16 mouse cellular contexts compared by ENCODE assay signal in the genomic region with DNA sequence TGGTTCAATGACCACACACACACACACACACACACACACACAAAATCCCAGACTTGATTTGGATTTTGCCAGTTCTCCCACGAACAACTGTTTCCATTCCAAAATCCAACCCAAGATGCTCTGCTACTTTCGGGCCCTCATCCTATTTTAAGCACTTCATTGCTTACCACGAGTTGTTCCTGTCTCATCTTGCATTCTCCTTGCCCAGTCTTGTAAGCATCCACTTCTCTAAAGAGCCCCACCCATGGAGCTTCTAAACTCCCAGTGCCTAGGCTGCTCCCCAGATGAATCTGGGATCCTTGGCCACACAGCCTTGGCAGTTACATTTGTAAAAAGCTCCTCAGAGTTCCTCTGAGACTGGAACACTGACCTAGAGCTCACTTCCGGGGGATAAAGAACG.
"Had no signal": no experiment of that assay in that cellular context is flagged by ENCODE, and none has a peak within 500 bp of the region (broad histone marks: within the 10 kb centered on the region; RNA-seq: fewer than 3 reads in every experiment).

No protein-coding gene starts in this region.

- H3K9me3 ChIP-seq: lung, embryonic 15.5 days; midbrain, embryonic 13.5 days; midbrain, embryonic 15.5 days; neural tube, embryonic 12.5 days had no signal

- H3K27me3 ChIP-seq: lung, embryonic 15.5 days; megakaryocyte, embryonic 14.5 days; midbrain, embryonic 13.5 days; midbrain, embryonic 15.5 days; neural tube, embryonic 12.5 days had no signal

- H3K4me2 ChIP-seq: lung, embryonic 15.5 days; midbrain, embryonic 11.5 days; midbrain, embryonic 13.5 days; midbrain, embryonic 15.5 days; neural tube, embryonic 12.5 days had no signal

- ATAC-seq: lung, postnatal 0 days; midbrain, embryonic 13.5 days; midbrain, embryonic 15.5 days had no signal

- H3K9ac ChIP-seq: lung, embryonic 15.5 days; midbrain, embryonic 13.5 days; midbrain, embryonic 15.5 days; neural tube, embryonic 12.5 days had no signal

- DNase-seq: lung, adult 2 months; lung, postnatal 14 days; lung, postnatal 36 days; right cerebral cortex, postnatal 14 days; spleen, adult 18-20 months; thymus, adult 2 months; thymus, postnatal 25 days; thymus, postnatal 4 days had no signal

- H3K4me3 ChIP-seq: lung, embryonic 15.5 days; megakaryocyte, embryonic 14.5 days; midbrain, embryonic 13.5 days; midbrain, embryonic 15.5 days; neural tube, embryonic 12.5 days had no signal

- H3K27ac ChIP-seq: lung, embryonic 15.5 days; macrophage; midbrain, embryonic 13.5 days; midbrain, embryonic 15.5 days; neural tube, embryonic 12.5 days had no signal

- H3K36me3 ChIP-seq: lung, embryonic 15.5 days; midbrain, embryonic 13.5 days; midbrain, embryonic 15.5 days; neural tube, embryonic 12.5 days had no signal

- H3K4me1 ChIP-seq: midbrain, embryonic 15.5 days; neural tube, embryonic 12.5 days had no signal
